Mouse (Mus musculus): ENCODE measurements around the gene Trappc12.

The Trappc12 gene

GRCm38 (mm10) chr12:28685771-28686170, 64.5 kb downstream of the Trappc12 start:
- no peak for DNase-seq

DNA sequence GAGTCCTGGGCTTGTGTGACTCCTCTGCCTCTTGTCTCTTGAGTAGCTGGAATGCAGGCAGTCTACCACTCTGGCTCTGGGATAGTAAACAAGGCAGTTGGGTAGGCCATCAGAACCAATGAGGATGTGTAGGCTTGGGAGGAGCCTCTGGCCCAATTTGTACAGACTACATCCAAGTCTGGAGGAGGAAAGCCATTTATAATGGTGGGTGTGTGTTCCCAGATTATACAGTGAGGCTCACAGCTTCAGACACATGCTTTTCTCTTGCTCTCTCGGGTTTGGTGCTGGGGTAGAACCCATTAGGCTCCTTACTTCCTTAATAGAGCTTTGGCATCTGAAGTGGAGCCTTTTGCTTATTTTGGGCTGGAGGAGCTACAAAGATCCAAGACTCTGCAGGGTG, 65.6 kb downstream of the Trappc12 start:
- DNase-seq = no peak

DNA sequence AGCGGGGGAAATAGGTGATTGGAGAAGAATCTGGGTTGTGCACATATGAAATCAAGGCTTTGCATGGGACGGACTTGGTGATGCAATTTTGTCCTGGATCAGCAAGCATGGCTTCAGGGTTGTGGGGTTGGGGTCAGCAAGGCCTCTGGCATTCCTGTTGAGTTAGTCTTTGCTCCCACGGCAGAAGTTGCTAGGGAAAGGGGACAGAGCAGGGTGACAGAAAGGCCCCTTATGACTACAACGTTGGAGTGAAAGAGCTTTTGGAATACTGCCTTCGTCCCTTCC, 74.4 kb downstream of the Trappc12 start:
- peak; percentile 17 for DNase-seq

DNA sequence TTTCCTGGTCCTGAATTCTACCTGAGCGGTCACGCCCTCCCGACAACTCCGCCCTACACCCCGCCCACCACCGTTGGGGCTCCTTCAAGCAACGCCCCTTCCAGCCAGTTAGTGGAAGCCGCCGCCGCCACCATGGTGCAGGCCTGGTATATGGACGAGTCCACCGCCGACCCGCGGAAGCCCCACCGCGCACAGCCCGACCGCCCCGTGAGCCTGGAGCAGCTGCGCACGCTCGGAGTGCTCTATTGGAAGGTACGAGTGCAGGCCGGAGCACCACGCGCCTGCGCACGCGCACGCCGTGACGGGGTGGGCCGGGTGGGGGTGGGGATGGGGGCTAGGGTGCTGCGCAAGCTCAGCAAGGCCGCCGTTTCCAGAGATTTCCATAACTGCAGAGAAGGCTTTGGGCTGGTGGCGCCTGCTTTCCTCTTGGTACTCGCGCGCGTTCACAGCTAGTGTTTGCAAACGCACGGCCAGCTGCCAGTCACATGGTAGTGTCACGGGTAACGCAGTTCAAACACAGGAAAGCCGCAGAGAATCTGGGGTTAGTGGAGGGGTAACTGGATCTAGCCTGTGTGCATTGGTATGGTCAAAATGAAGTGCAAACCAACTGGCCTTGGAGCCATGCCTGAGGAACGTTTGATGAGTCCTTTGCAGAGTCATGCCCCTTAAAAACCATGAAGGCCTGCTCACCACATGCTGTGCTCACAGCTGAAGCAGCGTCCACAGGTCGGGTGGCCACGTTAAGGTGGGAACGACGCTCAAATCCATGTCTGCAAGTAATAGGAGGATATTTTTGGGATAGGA, 74.9 kb downstream of the Trappc12 start, which contains the start of gene Adi1:
Gene Adi1, plus strand, starts transcription at position 111 of the 804 bp plus-strand sequence.
- DNase-seq = peak; percentile 82

DNA sequence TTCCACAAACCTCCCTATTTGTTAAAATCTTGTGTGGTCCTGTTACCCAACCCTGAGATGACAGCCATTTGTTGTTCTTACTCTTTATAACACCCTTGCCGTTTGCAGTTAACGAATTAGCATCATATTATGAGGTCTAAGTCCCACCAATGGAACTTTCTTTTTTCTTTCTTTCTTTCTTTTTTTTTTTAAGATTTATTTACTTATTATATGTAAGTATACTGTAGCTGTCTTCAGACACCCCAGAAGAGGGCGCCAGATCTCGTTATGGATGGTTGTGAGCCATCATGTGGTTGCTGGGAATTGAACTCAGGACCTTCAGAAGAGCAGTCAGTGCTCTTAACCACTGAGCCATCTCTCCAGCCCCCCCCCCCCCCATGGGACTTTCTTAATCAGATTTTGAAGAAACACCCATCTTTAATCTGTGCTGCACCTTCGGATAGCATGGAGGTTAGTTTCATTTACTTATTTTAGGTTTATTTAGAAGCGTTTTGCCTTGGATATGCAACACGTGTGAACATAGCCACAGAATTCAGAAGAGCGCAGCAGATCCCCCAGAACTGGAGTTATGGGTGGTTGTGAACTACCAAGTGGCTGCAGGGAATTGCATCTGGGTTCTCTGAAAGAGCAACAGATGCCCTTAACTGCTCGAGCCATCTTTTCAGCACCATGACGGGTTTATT, 76.1 kb downstream of the Trappc12 start:
- no peak for DNase-seq

DNA sequence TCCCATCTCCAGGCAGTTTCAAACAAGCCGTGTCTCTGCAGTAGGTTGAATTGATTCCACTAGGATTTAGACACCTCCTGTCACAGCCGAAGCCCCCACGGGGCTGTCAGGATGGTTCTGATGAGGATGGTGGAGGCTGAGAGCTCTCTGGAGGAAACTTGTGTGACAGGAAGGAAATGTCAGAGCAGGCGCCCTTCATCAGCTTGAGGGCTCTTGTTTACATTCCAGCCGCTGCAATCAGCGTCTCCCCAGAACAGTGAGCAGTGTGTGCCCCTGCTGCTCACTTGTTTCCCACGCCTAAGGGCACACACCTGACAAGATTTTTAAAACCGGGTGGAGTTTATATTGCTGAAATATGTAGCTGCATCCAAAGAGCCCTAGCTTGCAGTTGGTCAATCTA, 83.0 kb downstream of the Trappc12 start:
- no peak for DNase-seq

- no peak for DNase-seq
Observed at GRCm38 (mm10) chr12:28666734-28667133, 83.5 kb downstream of the Trappc12 start.

DNA sequence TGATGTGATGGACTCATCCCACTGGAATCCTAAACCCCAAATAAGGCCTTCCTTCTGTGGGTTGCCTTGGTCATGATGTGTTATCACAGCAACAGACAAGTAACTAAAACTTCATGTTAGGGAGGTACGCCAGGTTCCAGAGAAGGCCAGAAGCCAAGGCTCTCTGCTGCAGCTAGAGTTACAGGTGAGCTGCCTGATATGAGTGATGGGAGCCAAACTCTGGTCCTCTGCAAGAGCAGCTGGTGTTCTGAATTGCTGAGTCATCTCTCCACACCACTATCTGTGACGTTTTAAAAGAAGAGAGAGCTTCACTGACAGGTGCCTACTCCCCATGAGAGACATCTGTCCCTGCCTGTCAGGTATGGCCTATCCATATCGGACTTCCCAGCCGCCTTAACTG, 87.6 kb downstream of the Trappc12 start:
- DNase-seq = no peak

DNA sequence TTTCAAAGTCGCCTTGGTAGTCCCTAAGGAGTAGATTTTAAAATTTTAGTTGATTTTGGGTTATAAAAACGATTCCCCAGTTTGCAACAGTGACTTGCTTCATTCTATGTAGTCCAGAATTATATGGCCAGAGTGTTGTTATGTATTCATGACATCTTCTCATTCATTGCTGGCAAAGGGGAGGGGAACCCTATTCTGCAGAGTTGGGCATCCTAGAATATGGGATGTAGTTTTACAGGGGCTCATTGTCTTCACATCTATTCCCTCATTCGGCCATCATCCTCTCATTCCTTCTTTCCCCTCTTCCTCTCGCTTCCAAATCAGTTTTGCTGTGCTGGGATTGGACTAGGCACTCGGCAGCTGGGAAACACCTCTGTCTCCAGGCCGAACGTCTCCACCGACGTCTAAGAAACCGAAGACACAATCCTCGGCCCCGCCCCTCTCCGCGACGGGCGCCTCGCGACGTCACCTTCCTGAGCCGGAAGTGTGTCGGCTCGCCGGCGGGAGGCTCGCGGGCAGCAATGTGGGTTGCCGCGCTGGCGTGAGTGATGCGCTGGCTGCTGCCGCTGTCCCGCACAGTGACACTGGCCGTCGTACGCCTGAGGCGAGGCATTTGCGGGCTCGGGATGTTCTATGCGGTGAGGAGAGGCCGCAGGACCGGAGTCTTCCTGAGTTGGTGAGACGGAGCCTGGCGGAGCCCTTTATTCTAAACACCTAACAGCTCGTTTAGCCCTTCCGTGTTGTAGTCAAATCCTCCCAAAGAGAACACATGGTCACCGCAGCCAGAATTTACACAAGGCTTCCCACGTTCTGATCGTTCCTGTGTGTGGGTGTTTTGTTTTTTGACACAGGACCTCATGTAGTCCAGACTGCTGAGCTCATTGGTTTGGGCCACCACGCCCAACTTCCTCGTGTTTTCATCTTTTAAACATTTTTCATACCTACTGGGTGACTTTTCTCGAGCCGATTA, 100.8 kb downstream of the Trappc12 start, which contains the start of gene Rnaseh1:
Gene Rnaseh1, plus strand, starts transcription at position 462 of the 970 bp plus-strand sequence.
- DNase-seq = peak; percentile 84
